Mouse (Mus musculus): Measurements from ENCODE around the gene Gm45618.
"Not testable (repeated sequence)": the region's sequence is repeated elsewhere in the genome, so short reads cannot be mapped to it uniquely, and the experiment has no call there.

The Gm45618 gene

DNA sequence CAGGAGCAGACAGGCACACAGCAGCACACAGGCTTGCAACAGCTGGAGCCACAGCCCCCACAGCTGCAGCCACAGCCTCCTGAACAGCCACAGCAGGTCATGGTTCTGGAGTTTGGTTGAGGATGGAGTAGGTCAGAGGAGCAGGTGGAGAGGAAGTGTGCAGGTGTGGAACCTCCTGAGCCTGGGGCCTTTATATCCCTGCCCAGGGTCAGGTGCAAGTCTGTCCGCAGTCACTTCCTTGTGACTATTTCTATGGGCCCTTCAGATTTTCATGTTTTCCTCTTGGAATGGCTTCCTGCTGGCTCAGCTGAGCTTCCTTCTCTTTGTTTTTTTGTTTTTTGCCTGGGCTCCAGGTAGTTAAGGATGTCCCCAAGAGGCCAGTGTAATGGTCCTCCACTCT, at the start of gene Gm45618:
Gm45618 (minus strand) TSS at position 101 of the 400 bp plus-strand sequence.
- not testable (repeated sequence) for DNase-seq (ENCODE audit: low read depth, low spot score)

- peak; percentile 62 for DNase-seq (ENCODE audit: low read depth, low spot score)
These were observed 49.3 kb upstream of the Gm45618 start for GRCm38 (mm10) chr7:142169836-142170235.

GRCm38 (mm10) chr7:142165639-142166038, 45.1 kb upstream of the Gm45618 start, which contains the start of gene Gm4553:
Gene Gm4553 (minus strand): TSS chr7:142165739.
- DNase-seq (ENCODE audit: low read depth, low spot score) = not testable (repeated sequence)

DNA sequence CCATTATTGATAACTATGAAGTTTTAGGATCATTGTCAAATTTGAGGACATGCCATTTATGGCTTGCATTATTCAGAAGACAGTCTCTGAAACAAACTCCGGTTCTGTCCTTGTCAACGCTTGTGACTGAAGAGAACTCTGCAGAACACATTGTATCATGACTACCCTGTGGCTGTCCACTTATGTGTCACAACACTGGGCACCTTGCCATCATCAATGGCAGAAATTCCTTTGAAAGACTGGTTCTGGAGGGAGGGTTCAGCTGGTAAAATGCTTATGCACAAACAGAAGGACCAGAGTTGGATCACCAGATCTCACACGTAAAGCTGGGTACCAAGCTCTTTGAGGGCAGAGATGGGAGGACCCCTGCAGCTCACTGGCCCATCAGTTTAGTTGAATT, 38.8 kb upstream of the Gm45618 start:
- no peak for DNase-seq (ENCODE audit: low read depth, low spot score)

DNA sequence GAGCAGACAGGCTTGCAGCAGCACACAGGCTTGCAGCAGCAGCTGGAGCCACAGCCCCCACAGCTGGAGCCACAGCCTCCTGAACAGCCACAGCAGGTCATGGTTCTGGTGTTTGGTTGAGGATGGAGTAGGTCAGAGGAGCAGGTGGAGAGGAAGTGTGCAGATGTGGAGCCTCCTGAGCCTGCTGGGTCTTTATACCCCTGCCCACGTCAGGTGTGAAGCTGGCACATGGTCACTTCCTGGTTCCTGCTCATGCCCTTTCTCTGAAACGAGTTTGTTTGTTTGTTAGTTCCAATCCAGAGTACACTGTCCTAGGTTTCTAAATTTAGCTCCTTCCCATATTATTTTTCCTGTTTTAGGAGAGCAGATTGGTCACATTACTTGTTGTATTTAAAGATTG, 36.5 kb upstream of the Gm45618 start, which contains the start of gene Gm29735:
Gm29735 (minus strand) TSS at position 101 of the 400 bp plus-strand sequence.
- DNase-seq (ENCODE audit: low read depth, low spot score) = not testable (repeated sequence)

DNA sequence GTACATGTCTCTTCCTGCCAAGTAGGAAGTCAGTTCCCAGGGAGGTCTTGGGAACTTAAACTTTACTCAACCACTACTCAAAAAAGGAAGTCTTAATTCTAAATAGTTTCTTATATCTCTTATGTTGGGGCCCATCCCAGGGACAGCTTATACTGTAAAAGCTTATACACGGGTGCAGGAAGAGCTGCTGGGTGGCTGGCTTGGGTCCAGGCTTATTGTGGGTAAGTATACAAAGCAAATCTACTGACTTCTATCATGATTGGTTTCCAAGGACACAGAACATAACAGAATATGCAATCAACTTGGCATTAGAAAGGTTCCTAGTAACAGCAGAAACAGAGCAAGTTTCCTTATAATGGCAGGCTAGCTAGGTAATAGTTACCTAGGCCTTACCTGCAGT, 34.8 kb upstream of the Gm45618 start:
- DNase-seq (ENCODE audit: low read depth, low spot score) = no peak

DNA sequence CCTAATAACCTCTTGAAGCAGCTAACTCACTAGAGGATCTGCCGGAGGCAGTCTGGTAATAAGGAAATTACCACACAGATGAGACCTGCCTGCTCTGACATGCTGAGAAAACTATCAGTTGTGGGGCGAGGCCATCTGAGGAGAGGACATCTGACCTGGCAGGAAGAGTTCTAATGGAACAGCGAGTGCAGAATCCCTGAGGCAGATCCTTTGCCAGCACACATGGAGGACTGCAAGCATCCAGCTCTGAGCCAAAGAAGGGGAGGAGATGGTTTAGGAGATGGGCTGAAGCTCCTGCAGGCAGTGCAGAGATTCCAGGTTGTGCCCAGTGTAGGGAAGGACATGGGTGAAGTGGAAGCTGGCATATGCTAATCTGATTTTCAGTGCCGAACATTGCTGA, 31.7 kb upstream of the Gm45618 start:
- no peak for DNase-seq (ENCODE audit: low read depth, low spot score)

- no peak for DNase-seq (ENCODE audit: low read depth, low spot score)
These were observed 28.1 kb upstream of the Gm45618 start for GRCm38 (mm10) chr7:142148633-142149032.

DNA sequence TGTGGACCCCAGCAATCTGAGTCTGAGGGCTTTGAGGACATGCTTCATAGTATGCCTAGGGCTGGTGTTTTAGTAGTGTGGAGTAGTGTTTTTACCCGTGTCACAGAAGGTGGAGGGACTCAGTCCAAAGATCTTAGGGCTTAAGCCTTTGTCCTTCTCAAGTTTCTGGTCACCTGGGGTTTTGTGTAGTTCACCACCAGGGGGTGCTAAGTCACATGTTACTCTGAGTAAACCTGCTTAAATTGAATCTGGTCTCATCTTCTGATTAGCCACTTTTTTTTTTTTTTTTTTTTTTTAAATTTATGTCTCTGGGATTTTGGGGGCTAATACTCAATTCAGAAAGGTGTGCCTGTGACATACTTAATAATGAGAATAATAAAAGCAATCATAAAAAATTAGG, 25.5 kb upstream of the Gm45618 start:
- DNase-seq (ENCODE audit: low read depth, low spot score) = peak; percentile 71

GRCm38 (mm10) chr7:142145413-142145940, 24.9 kb upstream of the Gm45618 start:
- no peak for DNase-seq (ENCODE audit: low read depth, low spot score)

DNA sequence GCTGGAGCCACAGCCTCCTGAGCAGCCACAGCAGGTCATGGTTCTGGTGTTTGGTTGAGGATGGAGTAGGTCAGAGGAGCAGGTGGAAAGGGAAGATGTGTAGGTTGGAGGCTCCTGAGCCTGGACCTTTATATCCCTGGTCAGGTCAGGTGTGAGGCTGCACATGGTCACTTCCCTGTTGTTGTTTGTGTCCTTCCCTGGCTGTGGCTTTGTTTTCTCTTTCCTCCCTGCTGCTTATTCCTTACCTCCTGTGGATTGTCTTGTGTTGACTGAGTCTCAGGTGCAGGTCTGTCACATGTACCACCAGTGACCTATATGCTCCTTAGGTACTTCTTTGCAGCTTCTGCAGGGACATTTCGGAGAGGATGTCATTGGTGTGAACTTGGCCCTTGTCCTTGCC, 24.0 kb upstream of the Gm45618 start, which contains the start of gene Gm45337:
Gm45337 (minus strand) TSS at position 101 of the 400 bp plus-strand sequence.
- DNase-seq (ENCODE audit: low read depth, low spot score) = no peak

DNA sequence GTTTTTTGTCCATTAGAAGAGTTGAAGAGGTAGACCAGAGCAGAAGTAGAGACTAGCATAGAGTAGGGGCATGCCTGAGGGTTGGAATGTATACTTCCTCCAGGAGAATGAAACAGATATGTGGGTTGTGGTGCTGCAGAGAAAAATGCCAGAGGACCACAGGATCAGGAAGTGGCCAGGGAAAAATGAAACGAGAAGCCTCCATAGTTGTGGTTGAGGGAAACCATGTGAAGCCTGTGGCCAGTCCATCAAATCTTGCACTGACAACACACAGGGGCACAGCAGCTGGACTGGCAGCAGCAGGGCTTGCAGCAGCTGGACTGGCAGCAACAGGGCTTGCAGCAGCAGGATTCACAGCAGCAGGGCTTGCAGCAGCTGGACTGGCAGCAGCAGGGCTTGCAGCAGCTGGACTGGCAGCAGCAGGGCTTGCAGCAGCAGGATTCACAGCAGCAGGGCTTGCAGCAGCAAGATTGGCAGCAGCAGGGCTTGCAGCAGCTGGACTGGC, 23.0 kb upstream of the Gm45618 start:
- DNase-seq (ENCODE audit: low read depth, low spot score) = peak; percentile 79

- peak; percentile 71 for DNase-seq (ENCODE audit: low read depth, low spot score)
These were observed 20.2 kb upstream of the Gm45618 start for GRCm38 (mm10) chr7:142140696-142141095.

- not testable (repeated sequence) for DNase-seq (ENCODE audit: low read depth, low spot score)
These were observed 15.4 kb upstream of the Gm45618 start, which contains the start of gene Gm39115 for GRCm38 (mm10) chr7:142135934-142136333. Gene Gm39115 (minus strand): TSS chr7:142136034.

DNA sequence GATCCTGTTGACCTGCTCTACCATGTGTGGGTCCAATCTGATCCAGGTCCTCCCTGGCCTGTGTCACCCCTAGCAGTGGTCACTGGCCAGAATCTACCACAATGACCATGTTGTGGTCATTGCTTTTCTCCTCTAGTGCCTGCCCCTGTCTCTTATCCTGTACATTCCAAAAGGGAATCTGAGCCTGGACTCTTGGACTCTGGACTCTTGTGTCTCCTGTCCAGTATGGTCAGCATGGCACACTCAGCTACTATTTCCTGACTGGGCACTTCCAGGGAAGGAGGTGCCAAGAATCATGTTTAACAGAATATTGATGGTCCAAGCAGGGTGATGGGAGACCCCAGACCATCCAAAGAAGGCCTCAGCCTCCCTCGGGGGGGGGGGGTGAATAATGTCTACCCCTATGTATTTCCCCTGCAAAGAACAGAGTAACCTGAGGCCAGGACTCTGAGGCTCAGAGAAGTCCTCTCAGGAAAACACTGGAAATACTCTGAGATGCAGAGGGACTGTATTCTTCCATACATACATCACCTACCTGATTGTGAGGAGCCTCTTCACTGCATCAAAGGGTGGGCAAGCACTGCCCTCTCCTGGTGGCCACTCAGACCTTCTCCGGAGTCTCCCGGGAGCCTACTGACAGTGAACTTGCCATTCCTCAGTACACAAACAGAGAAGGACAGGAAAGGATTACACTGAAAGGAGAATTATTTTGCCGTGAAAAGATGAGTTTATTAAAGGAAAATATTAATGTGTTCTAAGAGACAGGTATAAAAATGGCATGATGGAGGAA, 13.9 kb upstream of the Gm45618 start:
- peak; percentile 40 for DNase-seq (ENCODE audit: low read depth, low spot score)

DNA sequence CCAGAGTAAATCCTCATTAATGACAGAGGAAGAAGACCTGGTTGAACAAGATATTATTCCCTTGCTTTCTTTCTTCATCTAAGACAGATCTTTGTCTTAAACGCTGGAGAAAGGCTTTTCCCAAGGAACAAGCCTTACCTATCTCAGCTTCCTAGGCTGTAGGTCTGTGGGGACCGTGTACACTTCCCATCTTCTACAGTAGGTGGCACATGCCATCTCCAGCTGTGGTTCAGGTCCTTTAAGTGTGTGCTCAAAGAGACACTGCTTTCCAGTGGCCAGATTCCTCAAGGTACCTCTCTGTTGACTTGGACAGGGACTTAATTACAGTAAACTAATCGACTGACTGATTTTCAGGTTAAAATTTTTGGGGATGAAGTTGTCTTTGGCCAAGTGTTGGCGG, 8.3 kb upstream of the Gm45618 start:
- DNase-seq (ENCODE audit: low read depth, low spot score) = peak; percentile 18

DNA sequence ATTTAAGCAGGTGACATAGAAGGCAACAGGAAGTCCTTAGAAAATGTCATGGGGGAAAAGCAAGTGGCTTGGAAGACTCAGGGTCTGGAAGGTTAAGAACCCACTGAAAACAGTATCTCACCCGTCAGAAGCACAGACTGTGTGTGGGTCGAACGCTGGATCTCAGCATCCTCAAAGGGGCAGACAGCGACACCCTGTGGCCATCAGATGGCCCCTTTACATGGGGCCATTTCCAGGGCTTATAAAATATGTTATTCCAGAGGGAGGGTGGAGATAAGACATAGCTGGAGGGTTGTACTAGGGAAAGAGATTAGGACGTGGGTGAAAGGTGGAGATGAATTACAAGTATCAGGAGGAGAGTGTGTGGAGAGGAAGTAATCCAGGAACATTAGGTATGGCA, 897 bp downstream of the Gm45618 start:
- peak; percentile 49 for DNase-seq (ENCODE audit: low read depth, low spot score)

- DNase-seq (ENCODE audit: low read depth, low spot score) = peak; percentile 33
These were observed 15.8 kb downstream of the Gm45618 start for GRCm38 (mm10) chr7:142104747-142105146.

DNA sequence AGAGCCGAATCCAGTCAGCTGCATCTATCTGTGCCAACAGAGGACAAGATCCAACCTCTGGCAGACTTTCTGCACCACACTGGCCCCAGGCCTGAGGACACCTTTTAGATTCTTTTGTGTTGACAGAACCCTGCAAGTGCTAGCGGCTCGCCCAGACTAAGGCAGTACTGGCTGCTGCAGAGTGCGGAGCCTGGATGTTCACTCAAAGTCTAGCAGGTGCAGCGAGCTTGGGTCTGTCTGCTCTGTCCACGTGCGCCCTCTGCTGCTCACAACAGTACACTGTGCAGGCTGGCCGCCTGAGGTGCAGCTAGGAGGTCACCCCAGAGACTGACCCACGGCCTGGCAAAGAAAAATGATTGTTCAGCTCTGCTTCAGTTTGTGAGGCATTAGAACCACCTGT, 22.8 kb downstream of the Gm45618 start:
- peak; percentile 79 for DNase-seq (ENCODE audit: low read depth, low spot score)

- no peak for DNase-seq (ENCODE audit: low read depth, low spot score)
These were observed 23.8 kb downstream of the Gm45618 start for GRCm38 (mm10) chr7:142096701-142097100.

DNA sequence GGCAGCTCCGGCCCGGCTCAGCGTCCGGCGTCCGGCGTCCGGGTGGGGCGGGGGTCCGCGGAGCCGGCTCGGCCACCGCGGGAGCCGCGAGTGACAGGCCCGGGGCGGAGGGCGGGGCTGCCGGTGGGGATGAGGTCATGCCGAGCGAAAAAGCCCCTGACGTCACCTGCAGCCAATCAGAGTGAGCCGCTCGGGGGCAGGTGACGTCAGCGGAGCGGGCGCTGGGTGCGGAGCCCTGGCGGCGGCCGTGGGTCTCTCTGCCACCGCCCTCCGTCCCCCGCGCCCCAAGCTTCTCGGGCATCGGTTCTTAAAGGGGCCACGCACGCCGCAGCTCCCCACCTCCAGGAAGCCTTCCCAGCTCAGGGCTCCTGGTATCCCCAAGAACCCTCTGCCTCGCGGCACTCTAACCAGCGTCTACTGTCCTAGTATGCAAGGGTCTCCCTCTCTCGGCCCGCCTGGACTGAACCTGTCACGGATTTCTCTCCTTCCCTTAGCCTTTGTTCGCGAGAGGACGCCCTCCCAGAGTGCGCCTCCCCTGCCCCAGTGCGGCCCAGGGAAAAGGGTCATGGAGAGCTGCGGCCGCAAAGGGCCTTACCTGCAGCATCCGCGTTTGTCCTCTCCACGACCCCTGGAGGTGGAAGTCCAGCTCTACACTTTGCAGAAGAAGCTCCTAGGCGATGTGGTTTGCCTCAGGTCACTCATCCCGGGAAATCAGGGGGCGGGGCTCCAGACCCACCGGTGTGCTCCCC, 25.2 kb downstream of the Gm45618 start, which contains the start of gene Dusp8:
Dusp8 (minus strand) TSS at position 661 of the 749 bp plus-strand sequence.
- DNase-seq (ENCODE audit: low read depth, low spot score) = peak; percentile 42

Measured in 3T3-L1 (cell line).